In the genomic region with DNA sequence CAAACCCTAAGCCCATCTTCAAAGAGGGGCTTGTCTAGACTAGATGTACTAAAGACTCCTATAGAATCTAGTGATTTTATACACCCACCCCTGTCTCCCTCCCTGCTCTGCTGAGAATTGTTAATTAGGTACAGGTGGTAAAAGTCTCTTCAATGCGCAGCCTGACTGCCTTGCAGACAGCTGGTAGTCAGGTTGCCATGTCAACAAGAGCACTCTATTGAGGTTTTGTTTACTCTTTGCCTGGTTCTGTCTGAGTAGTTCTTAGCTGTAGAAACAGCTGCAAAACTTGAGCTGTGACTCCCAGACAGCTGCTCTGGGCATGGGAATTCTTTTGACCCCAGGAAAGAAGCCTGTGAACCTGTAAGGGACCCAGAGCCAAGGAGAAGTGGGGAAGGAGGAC, we compare ENCODE assay signal across 10 mouse cellular contexts.
DNase-seq lines count a peak whose midpoint lies in the region; ATAC-seq lines count a peak whose summit lies in the region.
"Had no signal": no experiment of that assay in that cellular context is flagged by ENCODE, and none has a peak within 500 bp of the region (broad histone marks: within the 10 kb centered on the region; RNA-seq: fewer than 3 reads in every experiment).

No protein-coding gene starts in this region.

- no peak overlapping the region for H3K9ac ChIP-seq in hindbrain, embryonic 16.5 days (ENCODE audit: low read depth, low read length)
- no peak overlapping the region for H3K9ac ChIP-seq in midbrain, embryonic 16.5 days (ENCODE audit: low read depth, low read length)
- H3K9ac ChIP-seq: heart, embryonic 13.5 days had no signal

- peak overlapping the region; percentile 39; the same call in 1 of the 2 replicates for H3K27ac ChIP-seq in hindbrain, embryonic 16.5 days (ENCODE audit: low read depth, low read length)
- H3K27ac ChIP-seq in midbrain, embryonic 16.5 days (ENCODE audit: low read length), result peak overlapping the region; percentile 63
- H3K27ac ChIP-seq: heart, embryonic 13.5 days; macrophage had no signal

- WGBS in hindbrain, embryonic 16.5 days, result 5% methylated on average over 1 of the region's 1 CpGs
- 0% methylated on average over 1 of the region's 1 CpGs for WGBS in midbrain, embryonic 16.5 days

- H3K4me3 ChIP-seq in hindbrain, embryonic 16.5 days (ENCODE audit: low read length), result no peak overlapping the region
- H3K4me3 ChIP-seq in midbrain, embryonic 16.5 days (ENCODE audit: low read depth, low read length), result no peak overlapping the region
- H3K4me3 ChIP-seq: heart, embryonic 13.5 days had no signal

- H3K4me1 ChIP-seq in hindbrain, embryonic 16.5 days (ENCODE audit: control insufficient read depth, insufficient read depth, low read depth, low read length), result peaks cover 7% of the 10 kb centered on the region
- peaks cover 10% of the 10 kb centered on the region for H3K4me1 ChIP-seq in midbrain, embryonic 16.5 days (ENCODE audit: control insufficient read depth, insufficient read depth, low read length)
- H3K4me1 ChIP-seq: heart, embryonic 13.5 days had no signal

- no peaks in the 10 kb centered on the region for H3K36me3 ChIP-seq in hindbrain, embryonic 16.5 days (ENCODE audit: control insufficient read depth, insufficient read depth, low read length)
- H3K36me3 ChIP-seq in midbrain, embryonic 16.5 days (ENCODE audit: control insufficient read depth, insufficient read depth, low read length), result no peaks in the 10 kb centered on the region
- H3K36me3 ChIP-seq: heart, embryonic 13.5 days had no signal

- no peak overlapping the region for H3K4me2 ChIP-seq in hindbrain, embryonic 16.5 days (ENCODE audit: low read length)
- no peak overlapping the region for H3K4me2 ChIP-seq in midbrain, embryonic 16.5 days (ENCODE audit: low read length)
- H3K4me2 ChIP-seq: heart, embryonic 13.5 days had no signal

- no peaks in the 10 kb centered on the region for H3K27me3 ChIP-seq in hindbrain, embryonic 16.5 days (replicated peaks; ENCODE audit: control insufficient read depth, insufficient read depth, low read length)
- H3K27me3 ChIP-seq in midbrain, embryonic 16.5 days (ENCODE audit: control insufficient read depth, insufficient read depth, low read depth, low read length), result no peaks in the 10 kb centered on the region
- H3K27me3 ChIP-seq: heart, embryonic 13.5 days had no signal

- peak; percentile 85 for ATAC-seq in frontal cortex, adult (ENCODE audit: low TSS enrichment)
- ATAC-seq in hindbrain, embryonic 16.5 days, result peak; percentile 97
- ATAC-seq in midbrain, embryonic 16.5 days, result peak; percentile 98

- no peak for DNase-seq in frontal cortex, postnatal 14 days (ENCODE audit: low spot score in 2 of 2)
- peak; percentile 27 for DNase-seq in embryo, embryonic 11.5 days (ENCODE audit: low read depth, low spot score)
- no peak for DNase-seq in heart, postnatal 25 days (ENCODE audit: low spot score)
- DNase-seq in liver, result no peak
- no peak for DNase-seq in thymus, postnatal 4 days

- H3K9me3 ChIP-seq in hindbrain, embryonic 16.5 days (ENCODE audit: control insufficient read depth, low read length), result no peaks in the 10 kb centered on the region
- no peaks in the 10 kb centered on the region for H3K9me3 ChIP-seq in midbrain, embryonic 16.5 days (replicated peaks; ENCODE audit: control insufficient read depth, low read length, poor library complexity, severe bottlenecking)
- H3K9me3 ChIP-seq: heart, embryonic 13.5 days had no signal

- intact Hi-C loops in heart, postnatal 25 days (cut with DNase I), result no loop called here
